Mouse (Mus musculus) layer of hippocampus, adult 8-10 months (tissue): ENCODE measurements around the gene Hmga2. TPM values are rescaled to one million over a fixed set of nuclear protein-coding genes. Genes with fewer than 3 reads are reported as not detected.

Source experiments
- DNase-seq, 2 experiments: peaks; one replicate each; pipeline ENCODE4 v3.0.0; 2022; ENCODE audit warnings: low spot score in 2 of 2
- total RNA-seq, 4 experiments: library from RNA; stranded (reverse); gene quantifications; 2 replicates each; pipeline ENCODE4 v1.2.4; 2022

Gene Hmga2
- under 1 TPM; 0.13 to 0.37 (median 0.18) TPM for total RNA-seq

- no peak for DNase-seq
These were observed at the start of gene Hmga2 for GRCm38 (mm10) chr10:120475601-120476515. Gene Hmga2 (minus strand): TSS chr10:120476469.

GRCm38 (mm10) chr10:120522959-120523358, 46.7 kb upstream of the Hmga2 start:
- no peak for DNase-seq

GRCm38 (mm10) chr10:120521912-120522575, 45.8 kb upstream of the Hmga2 start:
- no peak for DNase-seq

DNA sequence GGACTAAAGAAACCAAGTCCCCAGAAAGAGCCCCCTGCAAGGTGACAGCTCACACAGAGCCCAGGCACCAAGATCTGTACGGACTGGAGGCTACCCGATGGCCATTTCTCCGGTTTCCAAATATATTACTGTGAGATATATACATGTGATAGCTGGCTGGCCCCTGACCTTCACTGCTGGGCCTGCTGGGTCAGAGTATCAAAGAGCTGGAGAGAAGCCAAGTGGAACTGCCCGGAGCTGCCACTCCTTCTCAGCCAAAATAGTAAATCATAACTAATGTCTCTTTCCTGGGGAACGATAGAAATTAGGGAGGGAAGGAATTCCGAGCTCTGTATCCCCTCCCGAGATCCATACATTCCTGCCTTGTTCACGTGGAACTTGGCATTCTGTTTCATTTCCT, 40.0 kb upstream of the Hmga2 start:
- DNase-seq = no peak

- DNase-seq = no peak
These were observed 37.5 kb upstream of the Hmga2 start for GRCm38 (mm10) chr10:120513721-120514120.

DNA sequence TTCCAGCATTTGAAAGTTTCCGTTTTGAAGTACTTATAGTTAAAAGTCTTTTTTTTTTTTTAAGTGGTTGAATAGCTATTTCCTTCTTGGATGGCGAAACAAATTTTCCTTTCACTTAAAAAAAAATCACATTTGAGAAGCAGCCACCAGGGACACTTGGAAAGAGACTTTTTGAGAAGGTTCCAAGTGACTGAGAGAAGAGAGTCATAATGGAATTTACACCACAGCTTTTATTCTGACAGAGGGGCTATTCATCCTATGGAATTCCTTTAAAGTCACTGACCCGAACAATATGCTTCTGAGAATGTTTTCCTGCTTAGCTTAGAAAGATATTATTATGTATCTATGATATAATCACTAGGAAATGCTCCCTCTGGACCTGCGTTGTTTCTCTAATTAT, 36.7 kb upstream of the Hmga2 start:
- DNase-seq = no peak

DNA sequence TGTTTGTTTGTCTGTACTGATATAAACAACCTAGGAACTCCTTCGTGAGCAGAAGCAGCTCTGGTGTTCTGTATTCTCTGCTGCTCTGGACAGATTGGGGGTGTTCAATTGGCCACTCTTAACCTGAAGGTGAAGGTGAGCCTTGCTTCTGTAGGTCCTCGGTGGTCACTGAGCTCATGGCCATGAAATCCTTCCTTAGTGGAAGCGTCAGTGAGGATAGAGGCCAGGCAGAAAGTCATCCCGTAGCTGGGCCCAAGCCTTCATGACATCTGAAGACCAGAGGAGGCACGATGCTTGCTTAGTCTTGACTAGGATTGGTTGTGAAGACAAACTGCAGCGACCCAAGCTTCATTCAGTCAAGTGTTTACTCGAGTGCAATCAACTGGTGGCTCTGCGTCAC, 35.9 kb upstream of the Hmga2 start:
- no peak for DNase-seq

GRCm38 (mm10) chr10:120503959-120504358, 27.7 kb upstream of the Hmga2 start:
- no peak for DNase-seq

DNA sequence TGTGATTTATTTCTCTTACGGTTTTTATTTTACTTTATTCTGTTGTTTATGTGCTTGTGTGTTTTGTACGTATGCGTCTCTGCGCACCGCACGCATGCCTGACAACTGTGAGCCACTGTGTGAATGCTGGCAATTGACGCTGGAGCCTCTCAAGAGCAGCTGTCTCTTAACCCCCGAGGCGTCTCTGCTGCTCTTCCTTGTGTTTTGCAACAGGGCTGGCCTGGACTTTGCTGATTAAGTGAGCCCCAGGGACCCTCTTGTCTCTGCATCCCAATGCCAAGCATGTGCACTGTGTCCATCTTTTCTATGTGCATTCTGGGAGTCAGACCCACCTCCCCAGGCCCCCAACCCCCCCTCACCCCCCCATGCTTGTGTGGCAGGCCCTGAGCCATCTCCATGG, 24.5 kb upstream of the Hmga2 start:
- no peak for DNase-seq

DNA sequence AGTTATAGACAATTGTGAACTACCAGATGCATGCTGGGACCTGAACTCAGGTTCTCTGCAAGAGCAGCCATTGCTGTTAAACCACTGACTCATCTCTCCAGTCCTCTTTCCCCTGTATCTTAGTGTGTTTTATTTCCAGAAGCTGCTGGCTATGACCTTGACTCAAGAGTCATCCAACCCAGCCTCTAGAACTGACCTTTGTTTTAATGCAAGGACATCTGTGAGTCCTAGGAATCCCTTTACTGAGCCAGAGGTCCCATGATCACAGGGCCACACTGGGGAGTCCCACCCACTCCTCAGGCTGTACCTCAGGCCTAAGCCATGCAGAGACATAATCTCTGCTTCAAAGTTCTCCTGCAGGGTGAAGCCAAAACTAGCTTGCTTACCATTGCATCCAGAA, 21.8 kb upstream of the Hmga2 start:
- DNase-seq = no peak

- DNase-seq = no peak
These were observed 18.4 kb upstream of the Hmga2 start for GRCm38 (mm10) chr10:120494653-120495052.

GRCm38 (mm10) chr10:120491477-120491876, 15.2 kb upstream of the Hmga2 start:
- DNase-seq = no peak

GRCm38 (mm10) chr10:120489611-120490010, 13.3 kb upstream of the Hmga2 start:
- DNase-seq = no peak

DNA sequence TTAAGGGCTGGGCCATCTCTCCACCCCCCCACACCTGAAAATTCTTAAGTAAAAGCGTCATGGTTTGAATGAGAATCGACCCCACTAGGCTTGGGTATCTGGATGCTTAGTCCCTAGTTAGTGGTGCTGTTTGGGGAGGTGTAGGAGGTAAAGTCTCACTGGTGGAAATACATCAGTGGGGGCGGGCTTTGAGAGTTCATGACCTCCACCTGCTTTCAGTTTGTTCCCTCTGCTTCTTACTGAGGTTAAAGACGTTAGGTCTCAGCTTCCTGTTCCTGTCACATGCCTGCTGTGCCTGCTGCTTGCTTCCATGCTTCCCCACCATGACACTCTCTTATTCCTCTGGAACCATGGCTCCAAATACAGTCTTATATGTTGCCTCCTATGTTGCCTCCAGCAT, 12.3 kb upstream of the Hmga2 start:
- no peak for DNase-seq

DNA sequence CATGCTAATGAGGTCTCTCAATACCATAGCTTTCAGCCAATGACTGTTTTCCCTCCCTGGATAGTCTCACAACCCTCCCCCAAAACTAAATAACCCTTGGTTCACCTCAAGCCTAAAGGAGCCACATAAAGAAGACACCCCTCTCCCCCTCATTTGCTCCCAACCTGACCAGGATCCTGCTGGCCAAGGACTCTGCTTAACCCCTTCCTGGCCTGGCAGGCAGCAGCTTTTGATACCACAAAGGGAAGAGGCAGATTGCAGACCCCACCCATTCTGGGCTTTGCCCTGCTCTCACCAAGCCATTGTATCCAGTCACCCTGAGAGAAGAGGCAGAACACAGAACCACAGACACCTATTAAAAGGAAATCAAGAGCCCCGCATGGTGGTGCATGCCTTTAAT, 11.6 kb upstream of the Hmga2 start:
- DNase-seq = no peak

GRCm38 (mm10) chr10:120485461-120485860, 9.2 kb upstream of the Hmga2 start:
- DNase-seq = no peak

DNA sequence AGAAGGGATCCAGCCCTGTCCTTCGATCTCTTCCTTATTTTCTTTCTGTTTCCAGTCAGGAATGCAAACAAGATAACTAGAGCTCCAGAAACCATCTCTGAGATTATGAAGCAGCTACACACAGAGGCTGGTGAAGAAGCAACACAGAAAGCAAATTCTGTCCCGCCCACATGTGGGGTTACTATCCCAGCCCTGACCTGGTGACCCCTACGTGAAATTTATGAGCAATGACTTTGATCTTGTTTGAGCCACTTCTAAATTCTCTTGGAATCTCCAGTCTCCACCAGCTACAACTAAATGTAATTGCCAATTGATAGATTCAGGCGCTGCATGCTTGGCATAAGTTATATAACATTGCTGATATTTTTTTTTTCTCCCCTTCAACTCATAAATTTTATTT, 7.9 kb upstream of the Hmga2 start:
- no peak for DNase-seq

DNA sequence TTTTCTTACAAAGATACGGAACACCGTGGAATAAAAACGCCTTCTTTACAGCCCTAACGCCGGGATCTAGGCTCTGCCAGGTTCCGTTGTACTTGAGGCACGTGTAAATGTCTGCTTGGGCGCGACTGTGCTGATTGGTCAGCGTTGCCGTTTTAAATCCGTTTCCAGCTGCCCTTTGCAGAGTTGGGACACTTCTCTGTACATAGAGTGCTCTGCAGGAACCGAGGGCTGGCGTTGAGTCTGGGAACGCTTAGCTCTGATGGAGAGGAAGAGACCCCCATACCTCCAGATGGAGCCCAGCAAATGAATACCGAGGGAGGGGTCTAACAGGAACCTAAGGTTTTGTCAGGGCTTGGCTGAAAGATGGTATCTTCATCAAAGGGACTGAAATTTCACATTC, 1.9 kb upstream of the Hmga2 start:
- no peak for DNase-seq

DNA sequence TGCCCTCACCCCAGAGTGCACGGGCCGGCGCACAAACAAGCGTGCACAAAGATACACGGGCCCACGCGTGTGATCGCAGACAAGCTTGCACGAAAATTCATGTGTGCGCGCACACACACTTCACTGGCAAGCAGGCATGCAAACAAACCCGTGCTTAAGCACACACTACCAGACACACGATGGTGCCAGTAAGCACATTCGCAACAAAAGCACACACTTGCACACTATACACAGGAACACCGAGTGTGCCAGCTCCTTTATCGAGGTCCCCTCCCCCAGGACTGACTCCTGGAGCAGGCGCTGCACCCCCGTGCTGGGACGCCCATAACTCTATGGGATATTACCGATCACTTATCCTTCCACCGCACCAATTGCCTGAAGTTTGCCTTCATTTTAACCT, 1.2 kb upstream of the Hmga2 start:
- no peak for DNase-seq

DNA sequence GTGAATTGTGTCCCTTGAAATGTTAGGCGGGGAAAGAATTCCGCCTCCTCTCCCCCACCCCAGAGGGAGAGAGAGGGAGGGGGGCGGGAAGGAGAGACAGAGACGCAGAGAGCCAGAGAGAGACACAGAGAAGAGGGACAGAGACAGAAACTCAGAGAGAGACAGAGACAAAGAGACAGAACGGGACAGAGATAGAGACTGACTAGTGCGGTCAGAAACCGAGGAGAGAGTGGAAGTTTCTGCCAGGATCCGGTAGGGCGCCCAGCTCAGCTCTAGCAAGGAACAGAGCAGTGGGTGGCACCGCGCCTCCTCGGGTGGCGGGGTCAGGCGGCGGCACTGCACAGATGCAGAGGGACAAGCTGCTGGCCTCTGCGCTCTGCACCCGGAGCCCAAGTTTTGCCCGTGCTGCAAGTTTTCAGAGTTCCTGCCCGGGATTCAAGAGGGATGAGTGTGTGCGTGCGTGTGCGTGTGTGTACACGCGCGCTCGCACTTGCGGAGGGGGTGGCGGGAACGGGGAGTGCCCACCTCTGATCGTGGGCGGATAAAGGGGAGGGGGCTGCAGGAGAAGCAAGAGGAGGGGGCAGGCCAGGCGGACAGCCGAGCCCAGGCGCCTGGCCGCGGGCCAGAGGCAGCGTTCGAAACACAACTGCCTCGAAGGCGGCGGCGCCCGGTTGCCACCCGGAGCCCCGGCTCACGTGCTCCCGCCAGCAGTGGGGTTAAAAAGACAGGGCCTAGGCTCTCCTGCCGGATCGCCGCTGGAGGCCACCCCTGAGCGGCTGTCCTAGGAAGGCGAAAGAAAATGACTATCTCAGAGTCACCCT, 457 bp upstream of the Hmga2 start:
- DNase-seq = no peak

- DNase-seq = no peak
These were observed 1.2 kb downstream of the Hmga2 start for GRCm38 (mm10) chr10:120475041-120475541.

GRCm38 (mm10) chr10:120474301-120474700, 2.0 kb downstream of the Hmga2 start:
- no peak for DNase-seq
